26 mouse cellular contexts compared by ENCODE assay signal in genomic region chr5:141034301-141034700, GRCm38 (mm10). TPM values are rescaled to one million over a fixed set of nuclear protein-coding genes. Genes with fewer than 3 reads are reported as not detected.
A peak's percentile ranks its signal among the peaks of the same experiment; 100 is the strongest.
DNase-seq lines count a peak whose midpoint lies in the region; ATAC-seq lines count a peak whose summit lies in the region.
"Had no signal": no experiment of that assay in that cellular context is flagged by ENCODE, and none has a peak within 500 bp of the region (broad histone marks: within the 10 kb centered on the region; RNA-seq: fewer than 3 reads in every experiment).

No protein-coding gene starts in this region.

- no peak overlapping the region for H3K27ac ChIP-seq in liver, embryonic 12.5 days
- H3K27ac ChIP-seq: embryonic facial prominence, embryonic 10.5 days; embryonic facial prominence, embryonic 12.5 days; forebrain, embryonic 15.5 days had no signal

- no peaks in the 10 kb centered on the region for H3K27me3 ChIP-seq in liver, embryonic 12.5 days (replicated peaks)
- H3K27me3 ChIP-seq: CH12.LX; embryonic facial prominence, embryonic 12.5 days; forebrain, embryonic 13.5 days; forebrain, embryonic 15.5 days had no signal

- 58% methylated on average over 3 of the region's 3 CpGs for WGBS in liver, embryonic 12.5 days (ENCODE audit: insufficient replicate concordance)

- peak; percentile 25 for DNase-seq in testis, postnatal 14 days (ENCODE audit: low spot score)
- DNase-seq in testis, postnatal 10 days (ENCODE audit: low spot score) = no peak
- DNase-seq in R1 (ENCODE audit: low read depth, low spot score) = peak; percentile 46
- peak; percentile 58 for DNase-seq in ZHBTc4 (ENCODE audit: low read depth, low spot score)
- no peak for DNase-seq in cerebellum, postnatal 4 days (ENCODE audit: low spot score in 2 of 2)
- DNase-seq: adrenal gland, adult 2 months; adrenal gland, postnatal 10 days; adrenal gland, postnatal 25 days; B cell, adult 2 months; cerebellum, adult 11 months; cerebellum, adult 18-20 months; cerebellum, adult 8-10 months; cerebellum, adult 9-11 months; cerebellum, postnatal 14 days; cerebellum, postnatal 36 days; forebrain, postnatal 0 days had no signal

- H3K36me3 ChIP-seq in liver, embryonic 12.5 days = no peaks in the 10 kb centered on the region
- H3K36me3 ChIP-seq: embryonic facial prominence, embryonic 10.5 days; embryonic facial prominence, embryonic 12.5 days; forebrain, embryonic 15.5 days; G1E had no signal

- no peak overlapping the region for H3K4me3 ChIP-seq in liver, embryonic 12.5 days
- H3K4me3 ChIP-seq: embryonic facial prominence, embryonic 10.5 days; embryonic facial prominence, embryonic 12.5 days; forebrain, embryonic 13.5 days; forebrain, embryonic 15.5 days had no signal

- no peak for ATAC-seq in liver, embryonic 12.5 days
- ATAC-seq: CD4-positive, CD25-positive, alpha-beta regulatory T cell, adult 4 months; forebrain, embryonic 13.5 days; forebrain, embryonic 15.5 days; forebrain, postnatal 0 days; Patski had no signal

- H3K9ac ChIP-seq in liver, embryonic 12.5 days = no peak overlapping the region
- H3K9ac ChIP-seq: embryonic facial prominence, embryonic 12.5 days; forebrain, embryonic 13.5 days; forebrain, embryonic 15.5 days; forebrain, postnatal 0 days had no signal

- no peaks in the 10 kb centered on the region for H3K9me3 ChIP-seq in liver, embryonic 12.5 days (replicated peaks)
- H3K9me3 ChIP-seq: embryonic facial prominence, embryonic 10.5 days; embryonic facial prominence, embryonic 12.5 days; forebrain, embryonic 13.5 days; forebrain, embryonic 15.5 days had no signal

- H3K4me2 ChIP-seq in liver, embryonic 12.5 days = no peak overlapping the region
- H3K4me2 ChIP-seq: embryonic facial prominence, embryonic 12.5 days; forebrain, embryonic 13.5 days; forebrain, embryonic 15.5 days had no signal

- no peaks in the 10 kb centered on the region for H3K4me1 ChIP-seq in liver, embryonic 12.5 days
- H3K4me1 ChIP-seq: embryonic facial prominence, embryonic 12.5 days had no signal

RNA-seq across cellular contexts. Expression of gene Card11, which starts 33.9 kb away (rescaled TPM):
- polyA plus RNA-seq in liver, embryonic 12.5 days (2016; fragmentation: Nextera tagmentation; extraction: Ambion mirVana) = 0.10 and 0.33 TPM in 2 replicates
- polyA plus RNA-seq: forebrain, embryonic 11.5 days; forebrain, embryonic 13.5 days; forebrain, postnatal 0 days; G1E; Patski had no signal

Comparison
In these comparisons a context has a peak if more than half of its experiments do, and no peak if none do; other contexts are left out.
1. DNase-seq: peak in testis, postnatal 14 days (single experiment), R1 (single experiment) and ZHBTc4 (single experiment); none in testis, postnatal 10 days (single experiment) and cerebellum, postnatal 4 days (0 of 2).